Mouse (Mus musculus) bone marrow macrophage, adult 2 months (primary cell): Measurements from ENCODE around the gene Ilf3.

ENCODE experiments used
- CTCF ChIP-seq: IDR thresholded peaks from 2 replicates; pipeline ENCODE4 v1.5.1; 2012; ENCODE audit warnings: low read depth, mild to moderate bottlenecking, low read length, moderate library complexity
- POLR2A ChIP-seq: IDR thresholded peaks from 2 replicates; pipeline ENCODE4 v1.6.1; 2012; ENCODE audit warnings: mild to moderate bottlenecking, low read depth, low read length, borderline replicate concordance

DNA sequence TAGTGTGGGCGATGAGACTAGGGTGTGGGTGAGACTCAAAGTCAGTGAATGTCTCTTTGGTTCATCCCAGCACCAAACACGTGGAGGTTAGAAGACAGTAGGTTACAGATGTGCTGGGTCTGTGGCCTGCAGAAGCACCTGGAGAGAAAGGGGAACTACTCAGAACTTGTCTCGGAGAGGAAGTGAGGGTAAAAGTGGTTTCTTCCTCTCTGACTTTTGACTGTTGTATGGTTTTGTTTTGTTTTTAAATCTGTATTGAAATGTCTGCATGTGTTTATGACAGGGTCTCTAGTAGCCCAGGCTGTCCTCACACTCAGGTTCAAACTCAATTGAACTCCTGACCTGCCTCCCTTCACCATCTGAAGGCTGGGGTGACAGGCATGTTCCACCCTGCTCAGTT is 39.6 kb upstream of the Ilf3 start:
- TF ChIP-seq POLR2A (no peak), CTCF (no peak)
